Mouse (Mus musculus) embryonic fibroblast, embryonic 13.5 days (primary cell): Measurements from ENCODE around the gene Slc8a3. TPM values are rescaled to one million over a fixed set of nuclear protein-coding genes. Genes with fewer than 3 reads are reported as not detected.
A peak's percentile ranks its signal among the peaks of the same experiment; 100 is the strongest.
"Not testable (repeated sequence)": the region's sequence is repeated elsewhere in the genome, so short reads cannot be mapped to it uniquely, and the experiment has no call there.

Experiments
- H3K27ac ChIP-seq: 2 replicates; pipeline ENCODE4 v1.5.1; 2012; ENCODE audit warnings: low read length, control low read depth, inconsistent platforms; ENCODE audit not compliant: insufficient read depth
- H3K4me1 ChIP-seq: 2 replicates; pipeline ENCODE4 v1.6.1; 2011; ENCODE audit warnings: low read length; ENCODE audit not compliant: control insufficient read depth, insufficient read depth
- H3K4me3 ChIP-seq: 2 replicates; pipeline ENCODE4 v1.5.1; 2011; ENCODE audit warnings: mild to moderate bottlenecking, control low read depth, low read length; ENCODE audit not compliant: insufficient read depth
- CTCF ChIP-seq: IDR thresholded peaks from 2 replicates; pipeline ENCODE4 v1.5.1; 2011; ENCODE audit warnings: mild to moderate bottlenecking, control low read depth, low read length, moderate library complexity, borderline replicate concordance; ENCODE audit not compliant: insufficient read depth
- POLR2A ChIP-seq: IDR thresholded peaks from 2 replicates; pipeline ENCODE4 v1.6.1; 2011; ENCODE audit warnings: low read depth, mild to moderate bottlenecking, control low read depth, low read length, moderate library complexity
- polyA plus RNA-seq: library from polyadenylated mRNA; stranded (reverse); fragments of >200 nt; gene quantifications from 2 replicates; pipeline ENCODE4 v1.2.4, GENCODE M21; 2011; ENCODE audit warnings: low read depth; ENCODE audit not compliant: missing spikeins, insufficient read length

Slc8a3 gene
- polyA plus RNA-seq: 0.23 and 0.62 TPM in 2 replicates

DNA sequence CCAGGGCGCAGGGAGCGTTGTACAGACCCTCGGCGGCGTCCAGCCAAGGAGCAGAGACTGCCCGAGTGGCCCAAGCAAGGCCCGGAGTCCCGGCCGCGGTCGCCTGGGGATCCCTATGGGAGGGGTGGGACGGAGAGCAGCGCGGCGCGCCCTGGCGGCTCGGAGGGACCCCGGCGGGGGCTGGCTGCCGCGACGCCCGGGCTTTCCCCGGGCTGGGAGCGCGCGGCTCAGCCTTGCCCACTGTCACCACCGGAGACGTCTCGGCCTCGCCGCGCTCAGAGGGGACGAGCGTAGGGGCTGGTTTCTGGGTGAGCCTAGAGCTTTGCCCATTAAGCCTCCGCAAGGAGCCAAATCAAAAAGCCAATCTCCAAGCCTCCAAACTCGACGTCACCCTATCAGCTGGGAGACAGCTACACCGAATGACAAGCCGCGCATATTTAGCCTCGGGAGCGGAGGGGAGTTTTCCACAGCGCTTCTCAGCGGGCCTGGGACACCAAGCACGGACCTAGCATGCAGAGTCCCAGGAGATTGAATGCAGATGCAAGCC lies at the start of gene Slc8a3:
Slc8a3 (minus strand) TSS at position 306 of the 547 bp plus-strand sequence.
- no peak within 1 kb of the TSS for H3K27ac ChIP-seq
- TF ChIP-seq POLR2A: no peak
- TF ChIP-seq CTCF: no peak

DNA sequence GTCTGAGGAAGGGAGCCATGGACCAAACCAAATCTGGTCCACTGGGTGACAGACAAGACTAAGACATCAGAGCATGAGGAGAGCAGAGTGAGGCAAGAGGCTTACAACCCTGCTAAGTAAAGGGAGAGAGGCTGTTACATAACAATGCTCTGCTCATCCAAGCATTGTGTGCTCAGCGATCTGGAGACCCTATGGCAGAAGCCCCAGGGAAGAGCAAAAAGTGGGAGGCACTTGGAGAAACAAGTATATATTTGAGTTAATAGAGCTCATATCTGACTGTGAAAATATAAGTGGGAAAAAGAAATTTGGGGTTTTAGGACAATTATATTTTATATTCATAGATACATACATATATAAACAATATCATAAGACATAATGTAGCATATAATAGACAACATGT lies 46.4 kb upstream of the Slc8a3 start, which contains the start of gene Gm4787:
Gm4787 (minus strand) TSS at position 101 of the 400 bp plus-strand sequence.
- H3K4me3 ChIP-seq, H3K27ac ChIP-seq, H3K4me1 ChIP-seq: not testable (repeated sequence)

More for the DNA sequence above, at the start of gene Slc8a3:
- Histone ChIP-seq H3K4me3 (peak within 1 kb of the TSS; percentile 33), H3K4me1 (no peaks in the 10 kb centered on the region)

DNA sequence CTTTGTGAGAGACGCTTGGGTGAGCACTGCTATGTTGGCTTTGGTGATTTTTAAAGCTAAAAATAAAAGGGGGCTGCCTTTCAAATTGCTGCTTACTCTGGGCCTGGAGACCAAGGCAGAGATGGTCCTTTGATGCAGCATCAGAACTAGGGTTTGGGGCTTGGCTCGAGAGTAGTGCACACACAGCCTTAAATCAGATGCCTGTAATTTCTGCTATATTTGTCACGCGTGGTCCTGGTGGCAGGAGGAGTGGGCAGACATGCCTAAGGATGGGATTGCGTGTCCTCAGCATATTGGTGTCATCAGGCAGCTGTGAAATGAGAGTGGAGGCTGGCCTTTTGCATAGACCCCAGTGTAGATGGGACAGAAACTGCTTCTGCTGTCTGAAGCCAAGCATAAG lies 861 bp upstream of the Slc8a3 start:
- H3K4me1 ChIP-seq: no peaks in the 10 kb centered on the region
- TF ChIP-seq CTCF (no peak), POLR2A (no peak)
- H3K4me3 ChIP-seq: no peak overlapping the region
- no peak overlapping the region for H3K27ac ChIP-seq

DNA sequence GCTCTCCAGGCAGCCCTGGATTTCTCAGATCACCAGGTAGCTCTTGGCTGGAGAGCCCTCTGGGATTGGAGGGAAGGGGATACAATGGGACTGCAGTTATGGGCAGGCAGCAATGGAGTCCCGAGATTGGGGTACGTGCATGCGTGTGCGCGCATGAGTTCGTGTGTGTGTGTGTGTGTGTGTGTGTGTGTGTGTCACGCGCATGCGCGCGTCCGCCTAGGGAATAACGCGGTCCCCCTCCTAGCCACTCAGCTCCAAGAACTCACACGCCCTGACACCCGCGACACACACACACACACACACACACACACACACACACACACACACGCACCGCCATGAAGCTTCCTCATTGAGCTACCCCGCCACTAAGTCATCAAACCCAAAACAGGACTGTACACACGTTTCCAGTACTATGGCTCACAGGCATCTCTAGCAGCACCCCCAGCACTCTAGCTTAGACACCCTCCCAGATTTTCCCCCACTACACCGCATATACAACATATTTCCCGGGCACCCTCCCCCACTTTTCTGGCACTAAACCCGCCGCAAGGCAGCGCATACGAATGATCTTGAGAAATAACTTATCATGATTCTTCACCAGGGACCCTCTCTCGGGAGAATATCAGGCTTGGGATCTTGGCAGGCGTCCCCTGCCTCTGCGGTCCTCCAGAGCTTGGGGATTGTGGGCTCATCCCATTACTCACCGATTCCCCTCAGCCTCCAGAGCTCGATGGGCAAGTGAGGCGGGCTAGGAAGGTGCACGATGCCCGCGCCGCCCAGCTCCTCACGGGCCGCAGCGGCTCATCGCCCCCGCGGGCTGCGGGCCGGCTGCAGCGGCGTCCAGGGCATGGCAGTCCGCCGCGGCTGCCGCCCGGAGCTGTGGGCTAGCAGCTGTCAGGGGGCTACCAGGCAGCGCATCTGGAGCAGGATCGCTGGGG lies 774 bp downstream of the Slc8a3 start:
- peak overlapping the region; percentile 33 for H3K4me3 ChIP-seq
- no peak overlapping the region for H3K27ac ChIP-seq
- no peaks in the 10 kb centered on the region for H3K4me1 ChIP-seq
- no peak for TF ChIP-seq POLR2A
- no peak for TF ChIP-seq CTCF

DNA sequence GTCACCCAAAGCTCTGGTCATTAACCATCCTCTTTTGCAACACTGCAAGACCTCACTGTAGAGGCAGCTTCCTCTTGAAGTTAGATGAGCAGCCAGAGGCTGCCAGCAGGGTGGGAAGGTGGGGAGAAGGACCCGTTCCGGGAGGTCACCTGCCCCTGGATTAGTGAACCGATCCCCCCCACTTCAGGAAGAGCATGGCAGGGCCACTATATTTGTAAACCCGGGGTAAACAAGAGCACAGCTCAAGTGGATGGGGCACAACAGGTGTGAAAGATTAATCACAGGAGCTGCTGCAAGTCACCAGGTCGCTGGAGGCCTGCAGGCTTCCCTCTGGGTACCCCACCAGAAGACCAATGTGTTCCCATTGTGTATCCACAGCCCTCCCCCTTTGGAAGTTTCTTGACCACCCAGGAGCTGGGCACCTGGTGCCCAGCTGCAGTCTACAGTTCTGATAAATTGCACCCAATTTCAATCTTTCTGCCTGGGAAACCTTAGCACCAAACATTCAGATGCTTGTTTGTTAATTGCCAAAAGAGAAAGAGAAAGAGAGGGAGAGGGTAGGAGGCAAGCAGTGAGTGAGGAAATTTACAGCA lies 1.8 kb downstream of the Slc8a3 start:
- H3K4me1 ChIP-seq: no peaks in the 10 kb centered on the region
- no peak overlapping the region for H3K27ac ChIP-seq
- H3K4me3 ChIP-seq: no peak overlapping the region
- TF ChIP-seq POLR2A (no peak), CTCF (no peak)

DNA sequence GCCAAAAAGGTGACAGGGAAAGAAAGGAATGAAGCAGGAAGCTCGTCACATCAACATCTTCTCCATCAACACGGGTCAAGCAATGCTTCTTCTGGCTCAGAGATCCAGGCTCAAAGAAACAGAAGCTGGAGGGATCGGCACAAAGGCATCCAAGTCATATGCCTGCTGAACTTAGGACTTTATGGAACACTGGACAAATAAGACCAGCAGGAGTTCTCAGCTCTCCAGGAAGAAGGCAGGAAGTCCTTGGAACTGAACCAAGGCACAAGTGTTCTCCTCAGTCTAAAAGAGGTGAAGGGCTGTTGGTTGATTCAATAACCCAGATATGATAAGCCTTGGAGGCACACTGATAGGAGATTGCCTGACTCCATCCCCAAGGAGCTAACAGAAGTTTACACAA lies 8.0 kb downstream of the Slc8a3 start:
- Histone ChIP-seq H3K4me3 (no peak overlapping the region), H3K4me1 (no peaks in the 10 kb centered on the region), H3K27ac (no peak overlapping the region)
- no peak for TF ChIP-seq POLR2A
- no peak for TF ChIP-seq CTCF

DNA sequence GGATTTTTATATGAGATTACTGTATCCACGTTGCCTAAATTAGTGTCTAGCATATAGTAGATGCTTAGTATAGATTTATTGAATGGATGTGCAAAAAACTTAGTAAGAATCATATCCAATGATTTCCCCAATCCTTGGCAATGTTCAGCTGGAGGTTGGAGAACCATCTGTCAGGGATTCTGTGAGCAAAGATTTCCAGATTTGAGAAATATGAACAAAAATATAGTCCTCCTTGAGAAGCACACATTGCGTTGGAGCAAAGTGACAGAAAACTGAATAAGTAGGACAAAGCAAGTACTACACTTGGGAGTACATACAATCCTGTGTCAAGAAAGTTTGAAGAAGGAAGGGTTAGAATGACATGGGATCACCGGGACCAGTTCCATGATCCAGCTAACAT lies 8.9 kb downstream of the Slc8a3 start:
- no peaks in the 10 kb centered on the region for H3K4me1 ChIP-seq
- no peak overlapping the region for H3K4me3 ChIP-seq
- H3K27ac ChIP-seq: no peak overlapping the region
- no peak for TF ChIP-seq CTCF
- TF ChIP-seq POLR2A: no peak

DNA sequence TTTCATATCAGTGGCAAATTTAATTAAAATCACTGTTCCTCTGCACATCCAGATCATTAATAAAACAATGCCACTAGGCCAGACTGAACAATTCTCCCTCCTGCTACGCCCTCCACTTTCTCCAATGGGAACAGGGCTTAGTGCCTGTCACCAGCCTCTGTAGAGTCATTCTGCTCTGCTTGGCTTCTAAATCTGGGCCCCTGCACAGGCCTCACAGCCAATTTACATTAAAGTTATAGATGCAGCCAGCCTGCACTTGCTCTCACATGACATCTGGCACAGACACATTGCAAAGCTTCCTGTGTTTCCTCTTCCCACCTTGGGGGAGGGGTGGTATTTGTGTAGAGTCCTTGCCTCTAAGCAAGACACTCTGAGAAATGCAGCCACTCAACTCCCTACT lies 12.0 kb downstream of the Slc8a3 start:
- no peak overlapping the region for H3K4me3 ChIP-seq
- no peak for TF ChIP-seq CTCF
- TF ChIP-seq POLR2A: no peak
- H3K4me1 ChIP-seq: no peaks in the 10 kb centered on the region
- H3K27ac ChIP-seq: no peak overlapping the region

DNA sequence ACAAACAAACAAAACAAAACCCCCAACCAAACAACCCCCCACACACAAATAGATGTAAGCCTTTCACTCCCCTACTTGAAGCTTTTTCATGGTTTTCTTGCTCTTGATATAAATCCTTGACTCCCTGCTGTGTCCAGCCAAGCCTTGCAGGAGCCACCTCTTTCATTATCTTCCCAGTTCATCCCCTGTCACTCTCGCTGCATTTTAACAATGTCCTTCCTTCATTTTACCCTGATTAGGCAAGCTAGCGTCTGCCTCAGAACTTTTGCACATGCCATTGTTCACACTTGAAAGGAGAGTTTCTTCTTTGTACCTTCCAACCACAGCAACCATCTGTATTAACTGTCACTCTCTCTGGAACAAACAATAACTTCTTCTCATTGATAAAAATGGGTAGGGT lies 15.2 kb downstream of the Slc8a3 start:
- TF ChIP-seq POLR2A (no peak), CTCF (no peak)
- H3K4me1 ChIP-seq: no peaks in the 10 kb centered on the region

DNA sequence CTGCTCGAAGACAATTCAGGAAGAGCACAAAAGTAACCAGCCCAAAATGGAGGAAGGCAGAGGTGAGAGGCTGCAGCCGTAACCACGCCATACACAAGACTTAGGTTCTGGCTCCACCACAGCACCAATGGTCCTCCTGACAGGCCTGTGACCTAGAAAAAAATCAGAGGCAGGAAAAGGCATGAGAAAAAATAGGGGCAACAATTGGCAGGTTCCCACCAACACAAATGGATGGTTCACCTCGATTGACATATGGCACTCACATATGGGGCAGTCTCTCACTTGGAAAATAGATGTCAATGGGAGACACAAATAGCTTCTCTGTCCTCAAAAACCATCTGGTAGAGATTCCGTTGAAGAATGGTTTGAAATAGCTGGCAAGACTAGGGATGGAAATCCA lies 17.0 kb downstream of the Slc8a3 start:
- H3K4me3 ChIP-seq: no peak overlapping the region
- no peak overlapping the region for H3K27ac ChIP-seq
- TF ChIP-seq CTCF (no peak), POLR2A (no peak)
- H3K4me1 ChIP-seq: no peaks in the 10 kb centered on the region

More for the DNA sequence above, 15.2 kb downstream of the Slc8a3 start:
- Histone ChIP-seq H3K4me3 (no peak overlapping the region), H3K27ac (no peak overlapping the region)
